Mouse (Mus musculus) embryonic facial prominence, embryonic 14.5 days (tissue): ENCODE measurements around the gene Pwwp2a. TPM values are rescaled to one million over a fixed set of nuclear protein-coding genes. Genes with fewer than 3 reads are reported as not detected.

ENCODE experiments used
- ATAC-seq: fragments of 200-750 bp; cut with Nextera tagmentation; 2 replicates; pipeline ENCODE4 v1.8.0; 2017; ENCODE audit warnings: low read depth, moderate number of reproducible peaks, moderate TSS enrichment
- DNase-seq: peaks from one replicate; pipeline ENCODE4 v3.0.0-alpha.2; 2015; ENCODE audit warnings: low spot score
- H3K27ac ChIP-seq: fragments of 300-500 bp; sonication (generic); replicated peaks from 2 replicates; pipeline ENCODE4 v1.5.1; 2014; ENCODE audit warnings: low read depth, mild to moderate bottlenecking, low read length, moderate library complexity
- H3K27me3 ChIP-seq: fragments of 300-500 bp; sonication (generic); replicated peaks from 2 replicates; pipeline ENCODE4 v1.6.1; 2014; ENCODE audit warnings: low read length; ENCODE audit not compliant: control insufficient read depth, insufficient read depth
- H3K36me3 ChIP-seq: fragments of 300-500 bp; sonication (generic); 2 replicates; pipeline ENCODE4 v1.6.1; 2014; ENCODE audit warnings: low read length, mixed read lengths; ENCODE audit not compliant: control insufficient read depth, insufficient read depth
- H3K4me1 ChIP-seq: fragments of 300-500 bp; sonication (generic); 2 replicates; pipeline ENCODE4 v1.6.1; 2014; ENCODE audit warnings: antibody characterized with exemption, low read length; ENCODE audit not compliant: control insufficient read depth, insufficient read depth
- H3K4me2 ChIP-seq: fragments of 300-500 bp; sonication (generic); 2 replicates; pipeline ENCODE4 v1.6.1; 2014; ENCODE audit warnings: low read depth, mild to moderate bottlenecking, low read length, moderate library complexity, mixed read lengths
- H3K4me3 ChIP-seq: fragments of 300-500 bp; sonication (generic); 2 replicates; pipeline ENCODE4 v1.5.1; 2014; ENCODE audit warnings: low read depth, mild to moderate bottlenecking, low read length
- H3K9ac ChIP-seq: fragments of 300-500 bp; sonication (generic); 2 replicates; pipeline ENCODE4 v1.6.1; 2014; ENCODE audit warnings: low read depth, mild to moderate bottlenecking, low read length, moderate library complexity, mixed read lengths
- H3K9me3 ChIP-seq: fragments of 300-500 bp; sonication (generic); 2 replicates; pipeline ENCODE4 v1.6.1; 2016; ENCODE audit warnings: low read length; ENCODE audit not compliant: control insufficient read depth
- WGBS: fragments of 180-500 bp; shearing (Covaris S2); extraction: QIAGEN DNeasy Blood & Tissue Kit; methylation state at CpG from one replicate; pipeline ENCODE4 v1.1.7; 2014; 5-methylcytosine and 5-hydroxymethylcytosine counted together
- polyA plus RNA-seq: library from polyadenylated mRNA; unstranded; fragments of >200 nt; fragmentation: Nextera tagmentation; extraction: Ambion mirVana; gene quantifications from 2 replicates; pipeline ENCODE4 v1.2.1, GENCODE M21; 2014

Pwwp2a gene
- polyA plus RNA-seq, 1 experiment from 2014 or later = 31.1 TPM

- peaks cover 25% of the 10 kb centered on the region for H3K36me3 ChIP-seq
- peak within 1 kb of the TSS; percentile 84 for H3K9ac ChIP-seq
- peak; percentile 99 for DNase-seq
- WGBS = 4% methylated on average over 47 of the region's 47 CpGs
- H3K4me3 ChIP-seq = peak within 1 kb of the TSS; percentile 66
- ATAC-seq = peak; percentile 99
- peak within 1 kb of the TSS; percentile 89 for H3K4me2 ChIP-seq
- H3K27me3 ChIP-seq = no peaks in the 10 kb centered on the region
- H3K4me1 ChIP-seq = peaks cover 6% of the 10 kb centered on the region
- H3K27ac ChIP-seq = peak within 1 kb of the TSS; percentile 4; the same call in 1 of the 2 replicates
- H3K9me3 ChIP-seq = no peaks in the 10 kb centered on the region
Measured at GRCm38 (mm10) chr11:43747233-43748226, 65.7 kb downstream of the Pwwp2a start, which contains the start of gene Ttc1. Gene Ttc1 (minus strand): TSS chr11:43748008.

GRCm38 (mm10) chr11:43751542-43751941, 69.7 kb downstream of the Pwwp2a start:
- no peak overlapping the region for H3K4me3 ChIP-seq
- H3K4me2 ChIP-seq = no peak overlapping the region
- ATAC-seq (no peak), DNase-seq (no peak)
- no peaks in the 10 kb centered on the region for H3K27me3 ChIP-seq
- peaks cover 6% of the 10 kb centered on the region for H3K4me1 ChIP-seq
- no peak overlapping the region for H3K9ac ChIP-seq
- H3K36me3 ChIP-seq = no peaks in the 10 kb centered on the region
- WGBS = 60% methylated on average over 2 of the region's 2 CpGs
- no peak overlapping the region for H3K27ac ChIP-seq
- no peaks in the 10 kb centered on the region for H3K9me3 ChIP-seq

DNA sequence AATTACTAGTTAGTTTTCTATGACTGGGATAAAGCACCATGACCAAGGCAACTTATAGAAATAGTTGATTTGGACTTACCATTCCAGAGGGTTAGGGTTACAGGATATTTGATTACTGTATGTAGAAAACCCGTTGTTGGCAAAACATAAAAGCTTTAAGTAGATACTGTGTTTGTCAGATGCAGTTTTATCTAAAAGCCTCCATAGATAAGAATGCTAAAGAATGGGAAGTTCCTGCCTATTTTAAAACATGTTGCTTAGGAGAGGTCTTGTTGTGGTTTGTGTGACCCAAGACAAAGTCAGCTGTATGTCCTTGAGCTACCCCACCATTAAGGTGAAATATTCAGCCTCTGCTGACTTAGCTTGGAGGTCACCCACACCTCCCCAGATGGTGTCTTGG, 72.8 kb downstream of the Pwwp2a start:
- Histone ChIP-seq H3K4me3 (no peak overlapping the region), H3K9me3 (no peaks in the 10 kb centered on the region), H3K4me2 (no peak overlapping the region), H3K36me3 (no peaks in the 10 kb centered on the region), H3K9ac (no peak overlapping the region), H3K27me3 (no peaks in the 10 kb centered on the region), H3K27ac (no peak overlapping the region), H3K4me1 (no peaks in the 10 kb centered on the region)
- DNase-seq (no peak), ATAC-seq (no peak)
- 60% methylated on average over 1 of the region's 1 CpGs for WGBS

- Histone ChIP-seq H3K4me1 (no peaks in the 10 kb centered on the region), H3K9ac (no peak overlapping the region), H3K27ac (no peak overlapping the region), H3K9me3 (no peaks in the 10 kb centered on the region), H3K4me3 (no peak overlapping the region), H3K36me3 (no peaks in the 10 kb centered on the region), H3K27me3 (no peaks in the 10 kb centered on the region), H3K4me2 (no peak overlapping the region)
- no peak for ATAC-seq
- WGBS = 63% methylated on average over 5 of the region's 5 CpGs
- DNase-seq = no peak
Measured at GRCm38 (mm10) chr11:43755411-43755810, 73.6 kb downstream of the Pwwp2a start.

GRCm38 (mm10) chr11:43758436-43758835, 76.6 kb downstream of the Pwwp2a start:
- peak; percentile 24 for DNase-seq
- 57% methylated on average over 2 of the region's 2 CpGs for WGBS
- Histone ChIP-seq H3K4me3 (no peak overlapping the region), H3K9ac (no peak overlapping the region), H3K4me1 (no peaks in the 10 kb centered on the region), H3K27ac (no peak overlapping the region), H3K9me3 (no peaks in the 10 kb centered on the region), H3K36me3 (no peaks in the 10 kb centered on the region), H3K27me3 (no peaks in the 10 kb centered on the region; the same call in 1 of the 2 replicates), H3K4me2 (no peak overlapping the region)
- no peak for ATAC-seq

- peak overlapping the region; percentile 65 for H3K4me2 ChIP-seq
- peak; percentile 94 for ATAC-seq
- no peak overlapping the region; the same call in 1 of the 2 replicates for H3K9ac ChIP-seq
- no peaks in the 10 kb centered on the region for H3K9me3 ChIP-seq
- H3K4me1 ChIP-seq = no peaks in the 10 kb centered on the region
- H3K27me3 ChIP-seq = peaks cover 2% of the 10 kb centered on the region; the same call in 1 of the 2 replicates
- H3K36me3 ChIP-seq = no peaks in the 10 kb centered on the region
- peak overlapping the region; percentile 47 for H3K4me3 ChIP-seq
- H3K27ac ChIP-seq = no peak overlapping the region
- WGBS = 6% methylated on average over 37 of the region's 37 CpGs
- DNase-seq = peak; percentile 93
Measured at GRCm38 (mm10) chr11:43766922-43767648, 85.3 kb downstream of the Pwwp2a start.

GRCm38 (mm10) chr11:43767749-43768148, 86.0 kb downstream of the Pwwp2a start:
- Histone ChIP-seq H3K4me2 (peak overlapping the region; percentile 65), H3K27me3 (peaks cover 2% of the 10 kb centered on the region; the same call in 1 of the 2 replicates), H3K4me3 (no peak overlapping the region), H3K36me3 (no peaks in the 10 kb centered on the region), H3K9ac (no peak overlapping the region), H3K27ac (no peak overlapping the region), H3K9me3 (no peaks in the 10 kb centered on the region), H3K4me1 (no peaks in the 10 kb centered on the region)
- 68% methylated on average over 11 of the region's 11 CpGs for WGBS
- ATAC-seq (no peak), DNase-seq (no peak)

- H3K9me3 ChIP-seq = no peaks in the 10 kb centered on the region
- H3K4me1 ChIP-seq = no peaks in the 10 kb centered on the region; the same call in 1 of the 2 replicates
- no peaks in the 10 kb centered on the region for H3K36me3 ChIP-seq
- ATAC-seq (no peak), DNase-seq (no peak)
- no peak overlapping the region for H3K4me2 ChIP-seq
- WGBS = 86% methylated on average over 4 of the region's 4 CpGs
- no peak overlapping the region for H3K4me3 ChIP-seq
- H3K9ac ChIP-seq = no peak overlapping the region
- peaks cover 17% of the 10 kb centered on the region for H3K27me3 ChIP-seq
- H3K27ac ChIP-seq = no peak overlapping the region
Measured at GRCm38 (mm10) chr11:43770110-43770509, 88.3 kb downstream of the Pwwp2a start.
